Mouse (Mus musculus) myocyte (in vitro differentiated cells): ENCODE measurements around the gene Cblb.

Experiments
- CEBPB ChIP-seq: IDR thresholded peaks from 2 replicates; pipeline ENCODE4 v1.6.1; 2011; ENCODE audit warnings: mild to moderate bottlenecking, moderate library complexity; ENCODE audit not compliant: poor library complexity, insufficient read depth, severe bottlenecking
- MAX ChIP-seq: IDR thresholded peaks from one replicate; pipeline ENCODE4 v1.6.1; 2011; ENCODE audit warnings: low read depth, mild to moderate bottlenecking, control low read depth
- MYOD1 ChIP-seq, 3 experiments: IDR thresholded peaks; one replicate each; pipeline ENCODE4 v1.6.1; 2011; ENCODE audit warnings: control low read depth in 2 of 3, low read depth in 2 of 3, mild to moderate bottlenecking in 2 of 3, moderate library complexity in 1 of 3; ENCODE audit not compliant: insufficient read length in 2 of 3, control insufficient read depth in 1 of 3
- POLR2A ChIP-seq: IDR thresholded peaks from one replicate; pipeline ENCODE4 v1.6.1; 2011; ENCODE audit warnings: low read depth, mild to moderate bottlenecking, control low read depth, moderate library complexity; ENCODE audit not compliant: insufficient read length
- POLR2AphosphoS2 ChIP-seq: IDR thresholded peaks from one replicate; pipeline ENCODE4 v1.6.1; 2011; ENCODE audit warnings: low read depth, control low read depth; ENCODE audit not compliant: insufficient read length
- REST ChIP-seq: IDR thresholded peaks from one replicate; pipeline ENCODE4 v1.6.1; 2011; ENCODE audit warnings: mild to moderate bottlenecking, control low read depth, moderate library complexity; ENCODE audit not compliant: insufficient read depth, insufficient read length
- SRF ChIP-seq: IDR thresholded peaks from one replicate; pipeline ENCODE4 v1.6.1; 2011; ENCODE audit warnings: low read depth; ENCODE audit not compliant: control insufficient read depth, insufficient read length
- TCF12 ChIP-seq: IDR thresholded peaks from one replicate; pipeline ENCODE4 v1.6.1; 2011; ENCODE audit warnings: mild to moderate bottlenecking, control low read depth; ENCODE audit not compliant: poor library complexity, insufficient read depth, severe bottlenecking

DNA sequence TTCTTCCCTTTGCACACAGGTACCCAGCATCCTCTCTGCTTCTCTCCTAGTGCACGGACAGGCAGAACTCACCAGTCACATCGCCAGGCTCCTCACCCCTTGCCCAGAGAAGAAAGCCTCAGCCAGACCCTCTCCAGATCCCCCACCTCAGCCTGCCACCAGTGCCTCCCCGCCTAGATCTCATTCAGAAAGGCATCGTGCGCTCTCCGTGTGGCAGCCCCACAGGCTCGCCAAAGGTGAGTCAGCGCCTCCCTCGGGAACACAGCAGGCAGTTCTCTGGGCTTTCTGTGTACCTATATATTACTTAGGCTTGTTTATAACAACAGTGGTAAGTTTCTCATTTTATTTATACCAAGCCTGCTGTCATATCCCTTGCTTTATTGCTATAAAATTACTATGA, 133.2 kb downstream of the Cblb start:
- TF ChIP-seq TCF12 (no peak), POLR2A (no peak), MYOD1 (IDR thresholded peaks at IDR 0.05; ENCODE audit: control insufficient read depth in 1 of 3, insufficient read length in 2 of 3, low read depth in 2 of 3) (no peak), POLR2AphosphoS2 (no peak), REST (no peak), SRF (no peak), MAX (no peak), CEBPB (no peak)
